Mouse (Mus musculus): ENCODE results near the gene Echdc1. TPM values are rescaled to one million over a fixed set of nuclear protein-coding genes. Genes with fewer than 3 reads are reported as not detected.

The Echdc1 gene
- polyA plus RNA-seq (2016; fragmentation: Nextera tagmentation; extraction: Ambion mirVana), result 22.9 and 28.3 TPM in 2 replicates

DNA sequence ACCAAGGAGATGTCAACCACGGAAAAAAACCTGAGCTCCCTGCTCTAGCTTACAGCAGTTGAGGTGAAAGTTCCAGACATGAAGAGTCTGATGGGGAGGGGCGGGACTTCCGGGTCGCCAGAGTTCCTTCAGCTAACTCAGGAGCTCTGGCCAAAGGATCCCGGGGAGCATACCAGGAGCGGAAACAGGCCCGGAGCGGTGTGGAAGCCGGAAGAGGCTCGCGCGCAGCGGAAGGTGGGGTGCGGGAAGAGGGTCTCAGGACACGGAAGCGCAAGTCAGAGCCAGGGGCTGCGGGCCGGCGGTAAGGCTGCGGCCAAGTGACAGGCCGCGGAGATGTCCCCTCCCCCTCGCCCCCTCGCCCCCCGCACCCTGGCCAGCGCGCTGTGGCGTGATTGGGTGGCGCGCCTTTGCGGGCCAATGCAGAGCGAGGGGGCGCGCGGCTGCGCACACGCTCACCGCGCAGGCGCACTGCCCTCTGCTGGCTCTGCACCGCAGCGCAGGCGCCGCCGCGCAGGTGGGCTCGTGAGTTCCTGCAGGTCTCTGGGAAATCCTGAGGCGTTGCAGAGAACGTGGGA lies at the start of gene Echdc1:
Echdc1 (plus strand) TSS at position 103 of the 575 bp plus-strand sequence.
- peaks cover 10% of the 10 kb centered on the region for H3K4me1 ChIP-seq
- peak within 1 kb of the TSS; percentile 57 for H3K4me2 ChIP-seq
- no peaks in the 10 kb centered on the region for H3K36me3 ChIP-seq (replicated peaks)
- H3K9ac ChIP-seq, result peak within 1 kb of the TSS; percentile 80
- peak within 1 kb of the TSS; percentile 85 for H3K27ac ChIP-seq
- H3K9me3 ChIP-seq, result no peaks in the 10 kb centered on the region
- under 1% methylated on average over 45 of the region's 49 CpGs for WGBS
- ATAC-seq (ENCODE audit: low FRiP score), result peak; percentile 99
- peak within 1 kb of the TSS; percentile 60 for H3K4me3 ChIP-seq (replicated peaks)
- no peaks in the 10 kb centered on the region for H3K27me3 ChIP-seq

DNA sequence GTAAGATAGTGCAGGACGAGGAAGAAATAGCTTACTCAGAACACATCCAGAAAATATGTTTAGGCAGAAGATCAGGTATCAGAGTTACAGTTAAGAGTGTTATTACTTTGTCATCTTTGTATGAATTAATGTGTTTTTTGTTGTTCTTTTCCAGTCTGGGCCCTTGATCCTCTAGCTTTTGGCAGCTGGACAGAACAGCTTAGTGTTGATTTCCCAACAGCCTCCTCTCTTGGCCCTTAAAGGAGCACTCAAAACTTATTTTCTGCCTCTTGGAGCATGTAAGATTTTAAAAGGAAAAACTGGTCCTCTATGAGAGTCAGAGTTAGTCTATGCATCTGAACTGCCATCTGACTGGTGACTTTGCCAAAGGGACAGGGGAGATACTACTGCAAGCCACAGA lies 31.2 kb upstream of the Echdc1 start:
- ATAC-seq (ENCODE audit: low FRiP score), result no peak
- WGBS, result 81% methylated on average over 1 of the region's 1 CpGs
- Histone ChIP-seq H3K36me3 (replicated peaks) (no peaks in the 10 kb centered on the region), H3K4me1 (no peaks in the 10 kb centered on the region), H3K9me3 (no peaks in the 10 kb centered on the region), H3K4me2 (no peak overlapping the region), H3K27ac (no peak overlapping the region), H3K4me3 (replicated peaks) (no peak overlapping the region), H3K27me3 (no peaks in the 10 kb centered on the region), H3K9ac (no peak overlapping the region)

DNA sequence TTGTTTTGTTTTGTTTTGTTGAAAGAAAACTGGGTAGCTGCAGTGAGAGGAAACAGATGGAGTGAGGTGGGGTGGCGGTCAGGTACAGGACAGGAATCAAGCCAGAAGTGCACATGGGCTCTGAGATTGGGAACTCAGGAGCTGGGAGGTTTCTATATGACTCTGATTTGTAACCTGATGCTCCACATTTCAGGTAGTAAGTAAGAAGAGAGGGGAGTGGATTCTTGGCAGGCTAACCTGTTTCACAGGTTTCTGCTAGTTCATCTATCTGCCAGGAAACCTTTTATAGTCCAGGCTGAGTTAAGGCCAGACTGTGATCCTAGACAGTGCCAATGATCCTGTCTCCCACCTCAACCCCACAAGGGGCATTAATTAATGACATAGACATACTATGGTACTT lies 27.2 kb upstream of the Echdc1 start:
- Histone ChIP-seq H3K4me1 (no peaks in the 10 kb centered on the region), H3K4me2 (no peak overlapping the region), H3K9me3 (no peaks in the 10 kb centered on the region), H3K4me3 (replicated peaks) (no peak overlapping the region), H3K27ac (no peak overlapping the region), H3K36me3 (replicated peaks) (no peaks in the 10 kb centered on the region), H3K27me3 (no peaks in the 10 kb centered on the region), H3K9ac (no peak overlapping the region)
- 95% methylated on average over 1 of the region's 1 CpGs for WGBS
- ATAC-seq (ENCODE audit: low FRiP score), result no peak

GRCm38 (mm10) chr10:29302230-29302629 lies 10.7 kb upstream of the Echdc1 start:
- Histone ChIP-seq H3K36me3 (replicated peaks) (no peaks in the 10 kb centered on the region), H3K4me3 (replicated peaks) (no peak overlapping the region), H3K4me2 (no peak overlapping the region), H3K27ac (no peak overlapping the region), H3K9ac (no peak overlapping the region), H3K4me1 (no peaks in the 10 kb centered on the region), H3K9me3 (no peaks in the 10 kb centered on the region), H3K27me3 (no peaks in the 10 kb centered on the region)
- ATAC-seq (ENCODE audit: low FRiP score), result no peak
- WGBS, result 93% methylated on average over 4 of the region's 4 CpGs

GRCm38 (mm10) chr10:29311480-29312219 lies 1.3 kb upstream of the Echdc1 start:
- ATAC-seq (ENCODE audit: low FRiP score), result no peak
- H3K4me2 ChIP-seq, result peak overlapping the region; percentile 57; the same call in 1 of the 2 replicates

DNA sequence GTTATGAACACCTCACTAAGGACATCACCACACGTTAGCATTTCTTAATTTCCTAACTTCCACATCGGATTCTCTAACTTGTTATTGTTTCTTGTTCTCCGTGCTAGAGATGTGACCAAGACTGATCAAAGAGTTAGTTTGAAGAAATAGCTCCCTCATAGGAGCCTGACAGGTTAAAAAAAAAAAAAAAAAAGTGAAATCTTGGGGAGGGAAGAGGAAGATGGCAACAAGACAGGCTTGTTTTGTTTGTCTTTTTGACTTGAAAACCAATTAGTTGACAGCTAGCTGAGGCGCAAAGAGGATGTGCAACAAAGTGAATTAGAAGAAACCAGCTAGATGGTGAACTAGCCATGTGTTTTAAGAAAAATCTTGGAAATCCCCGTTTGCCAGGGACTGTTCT lies 939 bp downstream of the Echdc1 start:
- Histone ChIP-seq H3K4me2 (peak overlapping the region; percentile 57), H3K9me3 (no peaks in the 10 kb centered on the region), H3K9ac (peak overlapping the region; percentile 80; the same call in 1 of the 2 replicates), H3K4me3 (replicated peaks) (peak overlapping the region; percentile 60), H3K4me1 (peaks cover 10% of the 10 kb centered on the region), H3K27me3 (no peaks in the 10 kb centered on the region), H3K36me3 (replicated peaks) (0 out of 2 replicates have a peak, but pooled peaks cover 3% of the 10 kb centered on the region), H3K27ac (no peak overlapping the region)
- WGBS, result 38% methylated on average over 5 of the region's 5 CpGs
- ATAC-seq (ENCODE audit: low FRiP score), result no peak

More at GRCm38 (mm10) chr10:29311480-29312219, 1.3 kb upstream of the Echdc1 start:
- Histone ChIP-seq H3K4me3 (replicated peaks) (no peak overlapping the region), H3K36me3 (replicated peaks) (no peaks in the 10 kb centered on the region), H3K9me3 (no peaks in the 10 kb centered on the region), H3K27me3 (no peaks in the 10 kb centered on the region), H3K9ac (no peak overlapping the region), H3K27ac (no peak overlapping the region), H3K4me1 (peaks cover 10% of the 10 kb centered on the region)
- 72% methylated on average over 4 of the region's 4 CpGs for WGBS

GRCm38 (mm10) chr10:29324817-29325216 lies 11.9 kb downstream of the Echdc1 start:
- Histone ChIP-seq H3K4me3 (replicated peaks) (no peak overlapping the region), H3K36me3 (replicated peaks) (no peaks in the 10 kb centered on the region), H3K27me3 (no peaks in the 10 kb centered on the region), H3K4me2 (no peak overlapping the region), H3K4me1 (no peaks in the 10 kb centered on the region), H3K27ac (no peak overlapping the region), H3K9me3 (no peaks in the 10 kb centered on the region), H3K9ac (no peak overlapping the region)
- no peak for ATAC-seq (ENCODE audit: low FRiP score)
- WGBS, result 91% methylated on average over 2 of the region's 2 CpGs

DNA sequence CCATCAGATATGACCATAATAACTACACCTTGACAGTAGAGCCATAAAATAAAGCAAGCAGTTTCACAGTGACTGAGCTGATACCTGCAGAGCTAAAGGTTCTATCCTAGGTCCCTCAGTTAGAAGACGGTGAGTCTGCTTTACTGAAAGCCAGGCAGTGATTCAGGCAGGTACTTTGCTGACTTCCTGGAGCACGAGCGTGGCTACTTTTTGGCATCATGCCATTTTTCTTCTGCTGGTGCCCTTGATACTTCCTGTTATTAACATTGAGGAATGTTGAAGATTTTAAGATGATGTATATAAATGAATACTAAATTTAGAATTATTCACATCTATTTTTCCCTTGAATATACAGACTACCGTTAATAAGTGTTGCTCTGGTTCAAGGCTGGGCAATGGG lies 20.9 kb downstream of the Echdc1 start:
- ATAC-seq (ENCODE audit: low FRiP score), result no peak
- no peaks in the 10 kb centered on the region for H3K4me1 ChIP-seq
- WGBS, result 84% methylated on average over 4 of the region's 4 CpGs
- H3K27me3 ChIP-seq, result no peaks in the 10 kb centered on the region
- no peaks in the 10 kb centered on the region for H3K9me3 ChIP-seq
- H3K4me2 ChIP-seq, result no peak overlapping the region
- 0 out of 2 replicates have a peak, but pooled peaks cover 5% of the 10 kb centered on the region for H3K36me3 ChIP-seq (replicated peaks)
- no peak overlapping the region for H3K27ac ChIP-seq
- H3K4me3 ChIP-seq (replicated peaks), result no peak overlapping the region
- H3K9ac ChIP-seq, result no peak overlapping the region

DNA sequence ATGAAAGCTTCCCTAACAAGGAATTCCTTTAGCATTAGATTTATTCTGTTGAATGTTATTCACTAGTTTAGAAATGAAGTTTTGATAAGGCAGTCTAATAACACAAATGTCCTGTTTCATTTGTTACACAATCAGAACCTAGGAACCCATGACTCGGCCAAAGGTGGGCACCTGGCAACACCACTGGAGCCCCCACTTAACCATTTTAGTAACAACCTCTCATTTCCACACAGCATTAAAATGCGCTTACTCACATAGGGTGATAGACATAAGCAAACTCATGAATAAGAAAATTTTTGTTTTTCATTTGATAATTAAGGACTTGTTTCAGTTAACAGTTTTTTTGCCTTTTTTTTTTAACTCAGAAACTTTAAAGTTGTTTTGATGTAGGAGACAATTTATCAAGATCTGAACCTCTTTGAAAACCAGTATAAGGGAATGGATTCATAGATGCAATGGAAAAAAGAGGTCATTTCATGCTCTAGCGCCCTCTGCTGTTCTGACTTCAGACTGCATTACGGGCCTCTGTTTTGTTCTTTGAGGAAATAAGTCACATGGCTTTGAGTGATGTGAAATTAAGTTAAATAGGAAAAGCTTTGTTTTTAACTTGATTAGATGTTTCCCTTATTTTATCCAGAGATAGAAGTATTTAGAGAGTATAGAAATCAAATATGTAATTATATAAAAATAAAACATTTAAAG lies 25.5 kb downstream of the Echdc1 start:
- Histone ChIP-seq H3K27me3 (no peaks in the 10 kb centered on the region), H3K9ac (no peak overlapping the region), H3K27ac (no peak overlapping the region), H3K4me1 (no peaks in the 10 kb centered on the region), H3K4me2 (no peak overlapping the region), H3K4me3 (replicated peaks) (no peak overlapping the region), H3K9me3 (no peaks in the 10 kb centered on the region), H3K36me3 (replicated peaks) (peaks cover 6% of the 10 kb centered on the region; the same call in 1 of the 2 replicates)
- 50% methylated on average over 4 of the region's 4 CpGs for WGBS
- ATAC-seq (ENCODE audit: low FRiP score), result peak; percentile 56; the same call in 1 of the 2 replicates

GRCm38 (mm10) chr10:29344232-29344631 lies 31.3 kb downstream of the Echdc1 start:
- no peaks in the 10 kb centered on the region for H3K9me3 ChIP-seq
- peaks cover 33% of the 10 kb centered on the region for H3K36me3 ChIP-seq (replicated peaks)
- ATAC-seq (ENCODE audit: low FRiP score), result no peak
- H3K4me1 ChIP-seq, result no peaks in the 10 kb centered on the region
- no peak overlapping the region for H3K27ac ChIP-seq
- no peaks in the 10 kb centered on the region for H3K27me3 ChIP-seq
- no peak overlapping the region for H3K4me3 ChIP-seq (replicated peaks)
- H3K9ac ChIP-seq, result no peak overlapping the region
- WGBS, result 92% methylated on average over 4 of the region's 4 CpGs
- no peak overlapping the region for H3K4me2 ChIP-seq

DNA sequence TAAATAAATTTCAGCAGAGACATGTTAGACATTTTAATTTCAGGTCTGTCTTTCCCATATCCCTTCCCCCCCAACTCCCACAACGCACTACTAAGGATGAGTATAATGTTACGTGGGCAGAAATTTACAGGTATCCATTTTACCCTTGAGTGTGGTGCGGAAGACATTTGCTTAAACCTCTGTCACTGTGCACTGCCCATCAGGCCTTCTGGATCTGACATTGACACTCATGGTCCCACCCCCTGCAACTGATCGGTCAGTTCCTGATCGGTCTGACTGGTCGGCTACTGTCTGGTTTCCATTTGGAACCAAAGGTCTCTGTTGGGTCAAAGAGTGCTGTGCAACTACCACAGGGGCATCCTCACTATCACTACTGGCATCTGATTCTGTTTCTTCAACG lies 33.7 kb downstream of the Echdc1 start:
- WGBS, result 95% methylated on average over 7 of the region's 7 CpGs
- Histone ChIP-seq H3K9ac (no peak overlapping the region), H3K9me3 (no peaks in the 10 kb centered on the region), H3K27me3 (no peaks in the 10 kb centered on the region), H3K36me3 (replicated peaks) (peaks cover 44% of the 10 kb centered on the region), H3K4me3 (replicated peaks) (no peak overlapping the region), H3K27ac (no peak overlapping the region), H3K4me1 (no peaks in the 10 kb centered on the region), H3K4me2 (no peak overlapping the region)
- 0 out of 2 replicates have a peak, but pooled peaks have one; percentile 11 for ATAC-seq (ENCODE audit: low FRiP score)

DNA sequence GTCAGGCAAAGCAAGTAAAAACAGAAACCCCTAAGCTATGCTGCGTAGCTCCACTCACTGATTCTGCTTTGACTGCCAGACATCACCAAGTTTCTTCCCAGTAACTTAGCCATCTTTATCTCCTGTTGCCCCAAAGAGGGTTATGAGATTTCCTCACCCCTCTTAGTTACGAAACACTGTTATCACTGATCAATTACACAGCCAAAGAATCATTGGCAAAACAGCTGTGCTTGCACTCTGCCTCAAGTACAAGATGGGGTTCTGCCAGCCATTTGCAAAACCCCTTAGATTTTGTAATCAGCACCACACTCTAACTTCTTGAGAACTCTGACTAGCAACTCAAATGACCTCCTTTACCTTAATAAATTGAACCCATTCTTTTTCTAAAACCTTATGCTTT lies 38.5 kb downstream of the Echdc1 start:
- Histone ChIP-seq H3K4me1 (peaks cover under 1% of the 10 kb centered on the region; the same call in 1 of the 2 replicates), H3K27ac (no peak overlapping the region), H3K4me3 (replicated peaks) (no peak overlapping the region), H3K4me2 (no peak overlapping the region), H3K27me3 (no peaks in the 10 kb centered on the region), H3K9ac (no peak overlapping the region), H3K9me3 (no peaks in the 10 kb centered on the region), H3K36me3 (replicated peaks) (peaks cover 33% of the 10 kb centered on the region)
- WGBS, result 90% methylated on average over 2 of the region's 2 CpGs
- no peak for ATAC-seq (ENCODE audit: low FRiP score)
